Mouse (Mus musculus) hindbrain, embryonic 16.5 days (tissue): ENCODE results near the gene Ago4. TPM values are rescaled to one million over a fixed set of nuclear protein-coding genes. Genes with fewer than 3 reads are reported as not detected.

ENCODE experiments used
- ATAC-seq: fragments of 200-750 bp; cut with Nextera tagmentation; 2 replicates; pipeline ENCODE4 v1.8.0; 2017; ENCODE audit warnings: moderate TSS enrichment, moderate library complexity
- H3K27ac ChIP-seq: fragments of 300-500 bp; sonication (generic); 2 replicates; pipeline ENCODE4 v1.5.1; 2014; ENCODE audit warnings: low read depth, mild to moderate bottlenecking, control low read depth, low read length, moderate library complexity
- H3K27me3 ChIP-seq: fragments of 300-500 bp; sonication (generic); replicated peaks from 2 replicates; pipeline ENCODE4 v1.6.1; 2014; ENCODE audit warnings: low read length; ENCODE audit not compliant: control insufficient read depth, insufficient read depth
- H3K36me3 ChIP-seq: fragments of 300-500 bp; sonication (generic); 2 replicates; pipeline ENCODE4 v1.6.1; 2014; ENCODE audit warnings: mild to moderate bottlenecking, low read length, moderate library complexity, mixed read lengths; ENCODE audit not compliant: control insufficient read depth, insufficient read depth
- H3K4me1 ChIP-seq: fragments of 300-500 bp; sonication (generic); 2 replicates; pipeline ENCODE4 v1.6.1; 2014; ENCODE audit warnings: low read depth, low read length; ENCODE audit not compliant: control insufficient read depth, insufficient read depth
- H3K4me2 ChIP-seq: fragments of 300-500 bp; sonication (generic); 2 replicates; pipeline ENCODE4 v1.6.1; 2014; ENCODE audit warnings: mild to moderate bottlenecking, low read length, control low read depth, moderate library complexity
- H3K4me3 ChIP-seq: fragments of 300-500 bp; sonication (generic); 2 replicates; pipeline ENCODE4 v1.5.1; 2014; ENCODE audit warnings: mild to moderate bottlenecking, low read length, control low read depth, moderate library complexity
- H3K9ac ChIP-seq: fragments of 300-500 bp; sonication (generic); 2 replicates; pipeline ENCODE4 v1.6.1; 2014; ENCODE audit warnings: low read depth, mild to moderate bottlenecking, control low read depth, low read length, moderate library complexity
- H3K9me3 ChIP-seq: fragments of 300-500 bp; sonication (generic); 2 replicates; pipeline ENCODE4 v1.6.1; 2014; ENCODE audit warnings: mild to moderate bottlenecking, low read length, moderate library complexity; ENCODE audit not compliant: control insufficient read depth
- WGBS: fragments of 180-500 bp; shearing (Covaris S2); extraction: QIAGEN DNeasy Blood & Tissue Kit; methylation state at CpG from one replicate; pipeline ENCODE4 v1.1.7; 2014; 5-methylcytosine and 5-hydroxymethylcytosine counted together
- polyA plus RNA-seq: library from polyadenylated mRNA; unstranded; fragments of >200 nt; fragmentation: Nextera tagmentation; extraction: Ambion mirVana; gene quantifications from 2 replicates; pipeline ENCODE4 v1.2.1, GENCODE M21; 2015

The Ago4 gene
- polyA plus RNA-seq, 1 experiment from 2014 or later, result 6.0 TPM

DNA sequence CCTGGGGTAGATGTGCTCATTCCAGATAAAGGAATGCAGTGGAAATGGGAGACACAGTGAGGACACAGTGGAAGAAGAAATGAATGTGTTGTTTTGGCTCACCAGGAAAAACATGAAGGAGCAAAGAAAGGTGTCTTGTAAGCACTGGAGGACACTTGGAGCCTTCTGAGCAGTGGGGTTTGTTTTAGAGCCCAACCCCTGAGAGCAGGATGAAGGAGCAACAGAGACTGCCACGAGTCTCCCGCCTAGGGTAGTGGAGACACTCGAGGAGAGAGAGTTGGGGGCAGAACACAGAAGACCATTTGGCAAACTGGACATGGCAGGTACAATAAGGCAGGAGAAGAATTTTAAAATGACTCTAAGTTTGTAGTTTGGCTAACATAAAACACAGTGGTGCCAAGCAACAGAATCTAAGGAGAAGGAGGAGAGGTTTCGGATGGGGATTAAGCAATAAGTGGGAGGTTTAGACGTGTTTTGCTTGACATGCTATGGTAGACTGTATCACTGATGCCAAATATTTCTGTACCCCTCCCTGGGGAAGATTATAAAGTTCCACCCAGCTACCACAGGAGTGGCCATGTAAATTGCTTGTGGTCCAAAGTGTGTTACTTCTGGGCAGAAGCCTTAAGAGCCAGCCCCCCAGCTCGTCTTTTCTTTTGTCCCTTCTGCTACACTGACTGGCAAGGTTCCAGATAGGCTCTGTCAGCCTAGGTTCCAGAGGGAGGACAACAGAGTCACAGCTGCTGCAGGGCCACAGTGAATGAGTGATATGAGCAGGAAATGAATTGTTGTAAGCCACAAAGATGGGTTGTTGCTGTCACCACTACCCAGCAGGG, 30.9 kb downstream of the Ago4 start:
- H3K9ac ChIP-seq, result no peak overlapping the region
- H3K4me3 ChIP-seq, result no peak overlapping the region
- 64% methylated on average over 6 of the region's 6 CpGs for WGBS
- ATAC-seq, result no peak
- H3K4me2 ChIP-seq, result no peak overlapping the region
- H3K27ac ChIP-seq, result no peak overlapping the region
- no peaks in the 10 kb centered on the region for H3K27me3 ChIP-seq
- H3K36me3 ChIP-seq, result peaks cover 13% of the 10 kb centered on the region
- no peaks in the 10 kb centered on the region for H3K9me3 ChIP-seq
- no peaks in the 10 kb centered on the region for H3K4me1 ChIP-seq

DNA sequence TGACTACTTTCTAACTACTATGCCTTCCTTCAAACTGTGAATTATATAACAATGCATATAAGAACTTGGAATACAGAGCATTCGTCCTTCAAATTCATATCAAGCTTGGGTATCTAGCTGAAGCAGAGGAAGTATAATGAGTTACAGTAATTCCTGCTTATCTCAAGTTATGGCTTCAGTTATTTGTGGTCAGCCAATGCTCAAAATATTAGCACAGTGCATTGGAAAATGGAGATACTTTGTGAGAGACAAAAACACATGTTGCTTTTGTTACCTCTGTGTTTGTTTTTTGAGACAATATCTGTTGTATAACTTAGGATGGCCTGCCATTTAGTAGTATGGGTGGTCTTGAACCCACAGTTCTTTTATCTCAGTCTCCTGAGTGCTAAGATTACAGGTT, 34.7 kb downstream of the Ago4 start:
- no peaks in the 10 kb centered on the region for H3K4me1 ChIP-seq
- no peak for ATAC-seq
- H3K9me3 ChIP-seq, result no peaks in the 10 kb centered on the region
- H3K36me3 ChIP-seq, result peaks cover 16% of the 10 kb centered on the region
- no peaks in the 10 kb centered on the region for H3K27me3 ChIP-seq
- no peak overlapping the region for H3K4me3 ChIP-seq
- no peak overlapping the region for H3K9ac ChIP-seq
- no peak overlapping the region for H3K4me2 ChIP-seq
- 83% methylated on average over 1 of the region's 1 CpGs for WGBS
- no peak overlapping the region for H3K27ac ChIP-seq

DNA sequence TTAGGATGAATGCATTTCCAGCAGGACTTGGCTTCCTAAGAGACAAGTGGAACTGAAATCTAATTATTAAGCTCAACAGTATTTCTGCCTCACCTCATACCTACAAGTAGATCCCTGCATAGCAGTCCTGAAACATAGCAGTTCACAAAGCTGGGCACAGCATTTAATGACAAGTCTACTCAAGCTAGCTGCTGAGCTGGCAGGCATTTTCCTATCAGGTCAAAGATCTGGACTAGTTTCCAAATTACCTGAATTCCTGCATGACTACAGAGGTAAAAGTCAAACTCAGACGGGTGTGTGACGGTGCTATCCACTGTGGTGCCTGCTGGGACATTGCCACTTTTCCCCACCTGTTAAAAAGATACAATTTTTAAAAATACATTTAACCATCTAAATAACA, 36.3 kb downstream of the Ago4 start:
- H3K27ac ChIP-seq, result no peak overlapping the region
- no peaks in the 10 kb centered on the region for H3K4me1 ChIP-seq
- no peak overlapping the region for H3K4me2 ChIP-seq
- H3K27me3 ChIP-seq, result no peaks in the 10 kb centered on the region
- H3K9me3 ChIP-seq, result no peaks in the 10 kb centered on the region
- H3K4me3 ChIP-seq, result no peak overlapping the region
- 91% methylated on average over 2 of the region's 2 CpGs for WGBS
- peaks cover 16% of the 10 kb centered on the region for H3K36me3 ChIP-seq
- ATAC-seq, result no peak
- no peak overlapping the region for H3K9ac ChIP-seq

GRCm38 (mm10) chr4:126495942-126496790, 37.1 kb downstream of the Ago4 start:
- ATAC-seq, result no peak
- no peaks in the 10 kb centered on the region for H3K9me3 ChIP-seq
- no peak overlapping the region for H3K4me3 ChIP-seq
- no peak overlapping the region for H3K27ac ChIP-seq
- no peak overlapping the region for H3K9ac ChIP-seq
- peaks cover 16% of the 10 kb centered on the region for H3K36me3 ChIP-seq
- H3K4me1 ChIP-seq, result no peaks in the 10 kb centered on the region
- H3K4me2 ChIP-seq, result no peak overlapping the region
- no peaks in the 10 kb centered on the region for H3K27me3 ChIP-seq
- WGBS, result 89% methylated on average over 5 of the region's 5 CpGs

- no peaks in the 10 kb centered on the region for H3K27me3 ChIP-seq
- no peak overlapping the region for H3K27ac ChIP-seq
- no peak overlapping the region for H3K4me3 ChIP-seq
- no peak overlapping the region for H3K9ac ChIP-seq
- 59% methylated on average over 5 of the region's 5 CpGs for WGBS
- no peak for ATAC-seq
- no peaks in the 10 kb centered on the region for H3K4me1 ChIP-seq
- H3K9me3 ChIP-seq, result no peaks in the 10 kb centered on the region
- no peak overlapping the region for H3K4me2 ChIP-seq
- peaks cover 16% of the 10 kb centered on the region for H3K36me3 ChIP-seq
These were observed 37.8 kb downstream of the Ago4 start for GRCm38 (mm10) chr4:126495453-126495852.

GRCm38 (mm10) chr4:126493416-126493815, 39.9 kb downstream of the Ago4 start:
- H3K9me3 ChIP-seq, result no peaks in the 10 kb centered on the region
- H3K36me3 ChIP-seq, result peaks cover 11% of the 10 kb centered on the region
- H3K27ac ChIP-seq, result no peak overlapping the region
- no peak overlapping the region for H3K4me2 ChIP-seq
- no peak for ATAC-seq
- no peak overlapping the region for H3K4me3 ChIP-seq
- WGBS, result 91% methylated on average over 4 of the region's 4 CpGs
- H3K9ac ChIP-seq, result no peak overlapping the region
- H3K4me1 ChIP-seq, result no peaks in the 10 kb centered on the region
- H3K27me3 ChIP-seq, result no peaks in the 10 kb centered on the region

DNA sequence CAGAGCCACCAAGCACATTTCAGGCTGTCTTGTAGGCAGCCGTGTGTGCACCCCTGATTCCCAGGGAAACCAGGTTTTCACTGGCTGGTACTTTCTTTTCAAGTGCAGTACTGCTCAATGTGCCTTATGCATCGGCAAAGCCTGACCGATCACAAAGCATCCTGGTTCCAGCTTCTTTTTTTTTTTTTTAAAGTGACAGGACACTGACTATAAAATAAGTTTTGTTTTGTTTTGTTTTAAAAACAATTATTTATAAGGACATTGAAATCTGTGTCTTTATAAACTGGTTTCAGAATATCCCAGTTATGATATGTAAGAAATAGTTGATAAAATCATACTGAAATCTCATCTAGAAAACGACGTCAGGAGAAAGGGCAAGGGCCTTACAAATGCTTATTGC, 41.3 kb downstream of the Ago4 start:
- Histone ChIP-seq H3K4me1 (no peaks in the 10 kb centered on the region), H3K9ac (no peak overlapping the region), H3K4me3 (no peak overlapping the region), H3K36me3 (peaks cover 10% of the 10 kb centered on the region), H3K27ac (no peak overlapping the region), H3K4me2 (no peak overlapping the region), H3K27me3 (no peaks in the 10 kb centered on the region), H3K9me3 (no peaks in the 10 kb centered on the region)
- WGBS, result 51% methylated on average over 5 of the region's 5 CpGs
- no peak for ATAC-seq

DNA sequence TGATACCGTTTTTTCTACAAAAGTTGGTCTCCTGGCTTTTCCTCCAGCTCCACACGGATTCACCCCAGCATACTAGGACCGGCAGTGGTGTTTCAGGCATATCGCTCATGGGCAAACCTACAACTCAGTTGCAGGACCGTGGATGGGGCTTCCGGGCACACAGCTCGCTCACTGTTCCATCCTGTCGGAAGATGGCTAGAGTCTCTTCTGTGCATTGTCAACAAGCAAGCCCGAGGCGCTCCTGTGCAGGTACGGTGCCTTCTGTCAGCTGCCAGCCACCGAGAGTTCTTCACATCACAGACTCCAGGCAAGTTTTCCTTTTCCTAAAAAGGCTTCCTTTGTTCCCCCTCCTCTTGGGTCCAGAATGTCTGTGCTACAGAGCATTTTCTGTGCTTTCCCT, 42.5 kb downstream of the Ago4 start:
- no peak overlapping the region for H3K27ac ChIP-seq
- H3K9me3 ChIP-seq, result no peaks in the 10 kb centered on the region
- H3K9ac ChIP-seq, result no peak overlapping the region
- no peak for ATAC-seq
- peaks cover under 1% of the 10 kb centered on the region; the same call in 1 of the 2 replicates for H3K36me3 ChIP-seq
- H3K27me3 ChIP-seq, result no peaks in the 10 kb centered on the region
- WGBS, result 89% methylated on average over 12 of the region's 12 CpGs
- H3K4me3 ChIP-seq, result no peak overlapping the region
- H3K4me2 ChIP-seq, result no peak overlapping the region
- no peaks in the 10 kb centered on the region for H3K4me1 ChIP-seq

GRCm38 (mm10) chr4:126489811-126490210, 43.5 kb downstream of the Ago4 start:
- no peaks in the 10 kb centered on the region for H3K9me3 ChIP-seq
- H3K27me3 ChIP-seq, result no peaks in the 10 kb centered on the region
- H3K4me3 ChIP-seq, result no peak overlapping the region
- H3K9ac ChIP-seq, result no peak overlapping the region
- no peaks in the 10 kb centered on the region for H3K4me1 ChIP-seq
- no peak overlapping the region for H3K4me2 ChIP-seq
- no peak overlapping the region for H3K27ac ChIP-seq
- 89% methylated on average over 5 of the region's 5 CpGs for whole genome bisulfite sequencing
- no peaks in the 10 kb centered on the region; the same call in 1 of the 2 replicates for H3K36me3 ChIP-seq
- no peak for ATAC-seq
